Mouse (Mus musculus): ENCODE measurements at regions not wholly inside any gene's neighbourhood (a gene's known extent, or its start where the extent isn't known, plus 50 kb on each side); places are given as distances from the start of the nearest gene placed in this dataset.

GRCm38 (mm10) chr13:31400401-31400800, 155.5 kb upstream of the Foxq1 start:
- DNase-seq (ENCODE audit: low spot score): no peak

- no peak for DNase-seq (ENCODE audit: low spot score)
These were observed 150.6 kb upstream of the Foxq1 start for GRCm38 (mm10) chr13:31405312-31405711.

GRCm38 (mm10) chr13:31408439-31409122, 147.4 kb upstream of the Foxq1 start:
- no peak for DNase-seq (ENCODE audit: low spot score)

GRCm38 (mm10) chr13:31409123-31409513, 146.8 kb upstream of the Foxq1 start:
- DNase-seq (ENCODE audit: low spot score): no peak

- DNase-seq (ENCODE audit: low spot score): no peak
These were observed 134.4 kb upstream of the Foxq1 start for GRCm38 (mm10) chr13:31421556-31421955.

- DNase-seq (ENCODE audit: low spot score): no peak
These were observed 132.3 kb upstream of the Foxq1 start for GRCm38 (mm10) chr13:31423599-31423998.

- no peak for DNase-seq (ENCODE audit: low spot score)
These were observed 130.0 kb upstream of the Foxq1 start for GRCm38 (mm10) chr13:31425825-31426500.

- DNase-seq (ENCODE audit: low spot score): no peak
These were observed 119.5 kb upstream of the Foxq1 start for GRCm38 (mm10) chr13:31436434-31436833.

GRCm38 (mm10) chr13:31439761-31440627, 115.9 kb upstream of the Foxq1 start:
- no peak for DNase-seq (ENCODE audit: low spot score)

- DNase-seq (ENCODE audit: low spot score): no peak
These were observed 97.1 kb upstream of the Foxq1 start for GRCm38 (mm10) chr13:31458883-31459282.

GRCm38 (mm10) chr13:31465141-31465540, 90.8 kb upstream of the Foxq1 start:
- DNase-seq (ENCODE audit: low spot score): no peak

GRCm38 (mm10) chr13:31465711-31466110, 90.2 kb upstream of the Foxq1 start:
- no peak for DNase-seq (ENCODE audit: low spot score)

- no peak for DNase-seq (ENCODE audit: low spot score)
These were observed 87.8 kb upstream of the Foxq1 start for GRCm38 (mm10) chr13:31468131-31468530.

- no peak for DNase-seq (ENCODE audit: low spot score)
These were observed 87.0 kb upstream of the Foxq1 start for GRCm38 (mm10) chr13:31468983-31469382.

GRCm38 (mm10) chr13:31472366-31472765, 83.6 kb upstream of the Foxq1 start:
- no peak for DNase-seq (ENCODE audit: low spot score)

- no peak for DNase-seq (ENCODE audit: low spot score)
These were observed 83.1 kb upstream of the Foxq1 start for GRCm38 (mm10) chr13:31472804-31473203.

- DNase-seq (ENCODE audit: low spot score): no peak
These were observed 82.7 kb upstream of the Foxq1 start for GRCm38 (mm10) chr13:31473275-31473674.

- DNase-seq (ENCODE audit: low spot score): no peak
These were observed 80.1 kb upstream of the Foxq1 start for GRCm38 (mm10) chr13:31475845-31476244.

- DNase-seq (ENCODE audit: low spot score): no peak
These were observed 78.6 kb upstream of the Foxq1 start for GRCm38 (mm10) chr13:31477171-31477867.

- DNase-seq (ENCODE audit: low spot score): no peak
These were observed 74.7 kb upstream of the Foxq1 start for GRCm38 (mm10) chr13:31481105-31481844.

- DNase-seq (ENCODE audit: low spot score): no peak
These were observed 69.6 kb upstream of the Foxq1 start for GRCm38 (mm10) chr13:31486373-31486772.

Measured in embryo, embryonic 10 days (tissue).